Mouse (Mus musculus): ENCODE measurements around the gene Tas1r3. TPM values are rescaled to one million over a fixed set of nuclear protein-coding genes. Genes with fewer than 3 reads are reported as not detected.

Tas1r3 gene
- under 1 TPM; 0.62 to 0.66 TPM for polyA plus RNA-seq (2017; shearing (Covaris generic))

DNA sequence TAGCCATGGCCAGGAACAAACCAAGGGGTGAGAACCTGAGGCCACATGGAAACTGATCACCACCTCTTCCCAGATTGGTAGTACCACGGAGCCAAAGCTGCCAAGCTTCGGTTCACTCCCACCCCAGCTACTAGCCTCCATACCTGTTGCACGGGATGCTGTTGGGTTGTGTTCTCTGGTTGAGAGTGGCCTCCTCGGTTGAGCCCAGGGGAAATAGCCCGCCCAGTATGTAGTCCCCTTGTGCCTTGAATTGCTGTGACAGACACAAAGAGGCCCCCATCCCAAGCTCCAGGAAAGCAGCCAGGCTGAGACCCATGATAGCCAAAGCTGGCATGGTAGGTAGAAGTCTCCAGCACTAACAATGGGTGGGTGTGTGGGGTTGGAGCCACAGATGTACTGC, at the start of gene Tas1r3:
Tas1r3 (minus strand) TSS at position 362 of the 400 bp plus-strand sequence.

GRCm38 (mm10) chr4:155891551-155892001, 28.4 kb upstream of the Tas1r3 start, which contains the start of the genes Pusl1 and Acap3:
TSS of gene Pusl1 (minus strand) at chr4:155891781.
TSS of gene Acap3 (plus strand) at chr4:155891822.

GRCm38 (mm10) chr4:155869317-155870033, 6.3 kb upstream of the Tas1r3 start, which contains the start of the genes Cptp and Ints11:
TSS of gene Cptp (minus strand) at chr4:155869440.
TSS of gene Ints11 (plus strand) at chr4:155869546.

GRCm38 (mm10) chr4:155846871-155847578, 16.1 kb downstream of the Tas1r3 start, which contains the start of gene Dvl1:
TSS of gene Dvl1 (plus strand) at chr4:155847402.

GRCm38 (mm10) chr4:155839483-155839910, 23.7 kb downstream of the Tas1r3 start, which contains the start of gene Mxra8:
TSS of gene Mxra8 (plus strand) at chr4:155839680.

DNA sequence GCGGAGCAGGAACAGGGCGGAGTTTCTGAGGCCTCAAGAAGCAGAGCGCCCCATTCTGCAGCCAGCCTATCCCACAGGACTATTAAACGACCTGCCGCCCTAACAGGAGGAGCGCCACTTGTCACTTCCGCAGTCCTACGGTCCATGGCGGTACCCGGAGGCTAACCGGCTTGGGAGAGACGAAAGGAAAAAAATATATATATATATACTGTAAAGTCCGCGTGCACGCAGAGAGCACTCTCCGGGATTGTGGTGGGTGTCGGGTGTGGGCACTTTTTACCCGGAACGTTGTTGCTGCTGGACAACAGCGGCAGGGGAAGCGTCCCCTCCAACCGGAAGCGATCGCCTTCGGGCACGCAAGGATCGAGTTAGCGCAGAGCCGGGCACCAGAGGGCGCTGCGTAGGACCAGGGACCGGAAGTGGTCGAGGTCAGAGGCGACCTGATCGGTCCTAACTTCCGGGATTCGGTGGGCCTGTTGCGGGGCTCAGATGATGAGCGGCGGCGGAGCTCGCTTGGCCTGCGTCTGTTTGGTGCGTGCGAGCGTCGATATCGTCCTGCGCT, 31.9 kb downstream of the Tas1r3 start, which contains the start of gene Aurkaip1:
Aurkaip1 (plus strand) TSS at position 68 of the 562 bp plus-strand sequence.

DNA sequence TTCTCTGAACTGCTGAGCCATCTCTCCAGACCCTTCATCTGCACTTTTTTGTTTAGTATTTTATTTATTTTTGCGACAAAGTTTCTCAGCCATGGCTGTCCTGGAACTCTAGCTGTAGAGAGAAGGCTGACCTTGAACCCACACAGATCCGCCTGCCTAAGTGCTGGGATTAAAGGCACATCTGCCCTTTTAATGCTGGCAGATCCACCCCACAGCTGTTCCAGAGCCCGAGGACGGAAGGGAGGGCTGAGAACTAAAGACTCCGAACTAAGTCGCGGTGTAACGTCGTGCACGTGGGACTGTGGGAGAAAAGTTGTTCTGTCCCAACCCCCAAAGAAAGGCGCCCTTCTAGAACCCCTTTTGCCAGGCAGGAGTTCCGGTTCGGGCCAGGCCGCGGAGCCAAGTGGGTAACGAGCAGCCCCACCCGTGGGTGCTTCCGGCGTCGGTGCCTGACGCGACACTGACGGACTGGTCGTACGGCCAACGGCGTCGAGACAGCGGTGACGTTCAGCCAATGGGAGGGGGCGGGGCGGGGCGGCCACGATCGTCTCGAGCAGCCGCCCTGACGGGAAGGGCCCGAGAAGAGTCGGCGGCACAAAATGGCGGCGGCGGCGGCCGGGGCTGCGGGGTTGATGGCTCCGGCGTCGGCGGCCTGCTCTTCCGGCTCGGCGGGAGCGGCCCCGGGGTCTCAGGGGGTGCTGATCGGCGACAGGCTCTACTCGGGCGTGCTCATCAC, 51.1 kb downstream of the Tas1r3 start, which contains the start of gene Ccnl2:
Ccnl2 (plus strand) TSS at position 561 of the 736 bp plus-strand sequence.

Other genes starting within 250 kb of the Tas1r3 start
- 100 to 1,000 TPM; 137 to 173 TPM for gene Cdk11b, start 238.5 kb downstream of the Tas1r3 start, polyA plus RNA-seq (2017; shearing (Covaris generic))
- gene Gm10563, start 218.0 kb downstream of the Tas1r3 start, polyA plus RNA-seq (2017; shearing (Covaris generic)), result not detected
- gene Mmp23, start 210.0 kb downstream of the Tas1r3 start, polyA plus RNA-seq (2017; shearing (Covaris generic)), result under 1 TPM; 0.71 to 0.90 TPM
- 10 to 100 TPM; 42.2 to 82.6 TPM for gene Mib2, start 194.2 kb downstream of the Tas1r3 start, polyA plus RNA-seq (2017; shearing (Covaris generic))
- 10 to 100 TPM; 11.3 to 18.9 TPM for gene Fndc10, start 169.0 kb downstream of the Tas1r3 start, polyA plus RNA-seq (2017; shearing (Covaris generic))
- gene Ssu72, start 158.6 kb downstream of the Tas1r3 start, polyA plus RNA-seq (2017; shearing (Covaris generic)), result 100 to 1,000 TPM; 152 to 154 TPM
- under 1 TPM; 0.84 to 0.94 TPM for gene Tmem240, start 128.6 kb downstream of the Tas1r3 start, polyA plus RNA-seq (2017; shearing (Covaris generic))
- 10 to 100 TPM; 70.7 to 72.2 TPM for gene Atad3a, start 102.3 kb downstream of the Tas1r3 start, polyA plus RNA-seq (2017; shearing (Covaris generic))
- 1 to 10 TPM in 1 of 2 experiments, under 1 TPM in 1; 0.25 to 2.2 TPM for gene Vwa1, start 88.7 kb downstream of the Tas1r3 start, polyA plus RNA-seq (2017; shearing (Covaris generic))
- under 1 TPM in 1 of 2 experiments, not detected in 1; 0.05 TPM for gene Tmem88b, start 77.5 kb downstream of the Tas1r3 start, polyA plus RNA-seq (2017; shearing (Covaris generic))
- 1 to 10 TPM in 1 of 2 experiments, not detected in 1; 2.5 TPM for gene Ankrd65, start 72.9 kb downstream of the Tas1r3 start, polyA plus RNA-seq (2017; shearing (Covaris generic))
- gene Mrpl20, start 60.5 kb downstream of the Tas1r3 start, polyA plus RNA-seq (2017; shearing (Covaris generic)), result 100 to 1,000 TPM; 104 to 112 TPM
- 100 to 1,000 TPM; 255 to 303 TPM for gene Ccnl2, start 50.9 kb downstream of the Tas1r3 start, polyA plus RNA-seq (2017; shearing (Covaris generic))
- 100 to 1,000 TPM; 176 to 179 TPM for gene Aurkaip1, start 32.1 kb downstream of the Tas1r3 start, polyA plus RNA-seq (2017; shearing (Covaris generic))
- 10 to 100 TPM in 1 of 2 experiments, 1 to 10 TPM in 1; 2.9 to 10.7 TPM for gene Mxra8, start 23.7 kb downstream of the Tas1r3 start, polyA plus RNA-seq (2017; shearing (Covaris generic))
- 10 to 100 TPM; 59.9 to 70.5 TPM for gene Dvl1, start 16.0 kb downstream of the Tas1r3 start, polyA plus RNA-seq (2017; shearing (Covaris generic))
- gene Cptp, start 6.1 kb upstream of the Tas1r3 start, polyA plus RNA-seq (2017; shearing (Covaris generic)), result 10 to 100 TPM; 13.5 to 14.5 TPM
- gene Ints11, start 6.2 kb upstream of the Tas1r3 start, polyA plus RNA-seq (2017; shearing (Covaris generic)), result 100 to 1,000 TPM; 104 to 139 TPM
- 10 to 100 TPM; 32.2 to 57.2 TPM for gene Pusl1, start 28.4 kb upstream of the Tas1r3 start, polyA plus RNA-seq (2017; shearing (Covaris generic))
- 10 to 100 TPM; 17.8 to 23.6 TPM for gene Acap3, start 28.5 kb upstream of the Tas1r3 start, polyA plus RNA-seq (2017; shearing (Covaris generic))
- gene Ube2j2, start 80.5 kb upstream of the Tas1r3 start, polyA plus RNA-seq (2017; shearing (Covaris generic)), result 100 to 1,000 TPM; 125 to 168 TPM
- gene C1qtnf12, start 99.0 kb upstream of the Tas1r3 start, polyA plus RNA-seq (2017; shearing (Covaris generic)), result 10 to 100 TPM in 1 of 2 experiments, 1 to 10 TPM in 1; 6.2 to 22.9 TPM
- gene B3galt6, start 129.3 kb upstream of the Tas1r3 start, polyA plus RNA-seq (2017; shearing (Covaris generic)), result 10 to 100 TPM; 10.8 to 17.6 TPM
- 100 to 1,000 TPM; 475 to 560 TPM for gene Sdf4, start 129.5 kb upstream of the Tas1r3 start, polyA plus RNA-seq (2017; shearing (Covaris generic))
- gene Tnfrsf4, start 150.5 kb upstream of the Tas1r3 start, polyA plus RNA-seq (2017; shearing (Covaris generic)), result 1,000 to 10,000 TPM in 1 of 2 experiments, 100 to 1,000 TPM in 1; 285 to 1,118 TPM
- 100 to 1,000 TPM; 452 to 977 TPM for gene Tnfrsf18, start 162.8 kb upstream of the Tas1r3 start, polyA plus RNA-seq (2017; shearing (Covaris generic))
- gene Ttll10, start 196.1 kb upstream of the Tas1r3 start, polyA plus RNA-seq (2017; shearing (Covaris generic)), result 1 to 10 TPM in 1 of 2 experiments, under 1 TPM in 1; 0.42 to 2.2 TPM
- gene 9430015G10Rik, start 246.6 kb upstream of the Tas1r3 start, polyA plus RNA-seq (2017; shearing (Covaris generic)), result 10 to 100 TPM; 26.0 to 42.9 TPM